Mouse (Mus musculus): Measurements from ENCODE around the gene Rpp30. TPM values are rescaled to one million over a fixed set of nuclear protein-coding genes. Genes with fewer than 3 reads are reported as not detected.

Gene Rpp30
- total and polyA plus RNA-seq, 2 experiments from 2014 or later, result 19.0 to 71.5 TPM

DNA sequence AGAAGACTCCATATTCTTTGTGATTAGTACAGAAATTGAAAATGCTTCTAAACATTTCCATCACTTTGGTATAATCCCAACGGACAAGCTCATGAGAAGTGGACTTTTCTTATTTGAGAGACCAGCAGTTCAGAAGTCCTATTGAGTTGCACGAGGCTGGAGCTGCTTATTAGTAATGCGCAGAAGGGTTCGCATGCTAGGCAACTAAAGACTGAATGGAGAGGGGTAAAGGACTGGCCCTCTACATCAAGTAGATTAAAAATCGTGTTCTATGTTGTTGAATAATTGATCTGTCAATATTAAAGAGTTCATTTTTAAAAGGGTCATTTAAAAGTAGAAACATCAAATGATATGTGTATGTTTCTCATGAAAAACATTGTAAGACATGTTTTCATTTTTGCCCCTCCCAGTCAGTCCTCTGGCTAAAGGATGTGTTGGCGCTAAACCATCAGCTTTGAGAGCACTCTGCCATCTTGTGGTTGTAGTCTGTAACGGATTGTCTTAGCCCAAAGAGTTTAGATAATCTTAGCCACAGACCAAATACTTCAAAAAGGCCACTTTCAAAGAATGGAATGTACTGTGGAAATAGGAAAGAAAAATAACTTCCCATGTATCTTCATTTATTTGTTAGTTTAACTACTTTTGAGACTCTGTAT, 782 bp upstream of the Rpp30 start:
- Histone ChIP-seq H3K4me3 (ENCODE audit: low read depth, low read length) (peak overlapping the region; percentile 79), H3K4me2 (ENCODE audit: low read depth, low read length, poor library complexity, severe bottlenecking) (peak overlapping the region; percentile 79), H3K27me3 (ENCODE audit: insufficient read depth, low read length) (no peaks in the 10 kb centered on the region), H3K9me3 (ENCODE audit: low read length) (no peaks in the 10 kb centered on the region), H3K9ac (replicated peaks; ENCODE audit: low read length, poor library complexity, severe bottlenecking) (no peak overlapping the region), H3K36me3 (ENCODE audit: insufficient read depth, low read length) (peaks cover 7% of the 10 kb centered on the region; the same call in 1 of the 2 replicates), H3K27ac (ENCODE audit: low read depth, low read length) (no peak overlapping the region), H3K4me1 (ENCODE audit: insufficient read depth, low read length) (no peaks in the 10 kb centered on the region)
- peak; percentile 83 for ATAC-seq (ENCODE audit: low FRiP score)
- 39% methylated on average over 7 of the region's 7 CpGs for WGBS
- TF ChIP-seq CTCF (IDR thresholded peaks at IDR 0.05), result peak; percentile 94
- peak; percentile 90 for DNase-seq (ENCODE audit: low spot score)

DNA sequence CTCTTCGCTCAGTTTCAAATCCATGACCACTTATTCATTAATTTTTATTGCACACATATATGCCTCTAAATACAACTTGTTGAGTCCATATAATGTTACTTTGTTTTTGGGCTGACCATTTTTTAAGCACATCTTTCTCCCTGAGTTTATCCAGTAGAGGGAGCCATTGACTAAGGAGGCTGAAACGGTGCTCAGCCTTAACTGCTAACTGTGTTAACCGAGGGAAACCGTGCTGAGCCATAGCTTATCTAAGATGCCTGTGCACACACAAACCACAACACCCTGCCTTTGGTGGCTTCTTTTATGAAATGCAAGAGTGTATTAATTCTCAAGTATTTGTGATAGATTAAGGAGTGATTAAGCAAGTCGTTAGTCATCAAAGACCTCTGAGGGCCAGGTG, 7.3 kb downstream of the Rpp30 start:
- ATAC-seq (ENCODE audit: low FRiP score) (no peak), DNase-seq (ENCODE audit: low spot score) (peak; percentile 45)
- no peak overlapping the region for H3K27ac ChIP-seq (ENCODE audit: low read depth, low read length)
- no peaks in the 10 kb centered on the region for H3K4me1 ChIP-seq (ENCODE audit: insufficient read depth, low read length)
- no peaks in the 10 kb centered on the region for H3K9me3 ChIP-seq (ENCODE audit: low read length)
- H3K4me2 ChIP-seq (ENCODE audit: low read depth, low read length, poor library complexity, severe bottlenecking), result no peak overlapping the region
- TF ChIP-seq CTCF (IDR thresholded peaks at IDR 0.05), result peak; percentile 78
- H3K36me3 ChIP-seq (ENCODE audit: insufficient read depth, low read length), result peaks cover 33% of the 10 kb centered on the region; the same call in 1 of the 2 replicates
- no peaks in the 10 kb centered on the region for H3K27me3 ChIP-seq (ENCODE audit: insufficient read depth, low read length)
- no peak overlapping the region for H3K4me3 ChIP-seq (ENCODE audit: low read depth, low read length)
- no peak overlapping the region for H3K9ac ChIP-seq (replicated peaks; ENCODE audit: low read length, poor library complexity, severe bottlenecking)
- 51% methylated on average over 5 of the region's 5 CpGs for WGBS

DNA sequence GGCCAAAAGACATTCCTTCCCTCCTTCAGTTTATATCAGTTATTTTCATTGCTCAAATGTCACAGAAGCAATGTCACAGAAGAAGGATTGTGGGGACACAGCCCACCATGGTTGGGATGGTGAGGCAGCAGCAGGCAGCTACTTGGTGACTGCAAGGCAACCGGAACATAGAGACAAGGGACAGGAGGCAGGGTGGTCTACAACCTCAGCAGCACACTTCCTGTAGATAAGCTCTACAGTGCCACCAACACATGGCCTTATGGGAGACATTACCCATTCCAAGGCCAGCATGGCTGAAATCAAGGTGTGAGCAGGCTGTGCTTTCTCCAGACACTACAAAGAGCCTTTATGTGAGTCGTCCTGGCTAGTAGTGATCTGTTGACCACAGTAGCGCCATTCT, 13.7 kb downstream of the Rpp30 start:
- ATAC-seq (ENCODE audit: low FRiP score) (no peak), DNase-seq (ENCODE audit: low spot score) (no peak)
- WGBS, result 94% methylated on average over 3 of the region's 3 CpGs
- Histone ChIP-seq H3K9ac (replicated peaks; ENCODE audit: low read length, poor library complexity, severe bottlenecking) (no peak overlapping the region), H3K27me3 (ENCODE audit: insufficient read depth, low read length) (no peaks in the 10 kb centered on the region), H3K4me2 (ENCODE audit: low read depth, low read length, poor library complexity, severe bottlenecking) (no peak overlapping the region), H3K9me3 (ENCODE audit: low read length) (no peaks in the 10 kb centered on the region), H3K36me3 (ENCODE audit: insufficient read depth, low read length) (peaks cover 51% of the 10 kb centered on the region), H3K4me3 (ENCODE audit: low read depth, low read length) (no peak overlapping the region), H3K4me1 (ENCODE audit: insufficient read depth, low read length) (no peaks in the 10 kb centered on the region), H3K27ac (ENCODE audit: low read depth, low read length) (no peak overlapping the region)
- TF ChIP-seq CTCF (IDR thresholded peaks at IDR 0.05), result no peak

DNA sequence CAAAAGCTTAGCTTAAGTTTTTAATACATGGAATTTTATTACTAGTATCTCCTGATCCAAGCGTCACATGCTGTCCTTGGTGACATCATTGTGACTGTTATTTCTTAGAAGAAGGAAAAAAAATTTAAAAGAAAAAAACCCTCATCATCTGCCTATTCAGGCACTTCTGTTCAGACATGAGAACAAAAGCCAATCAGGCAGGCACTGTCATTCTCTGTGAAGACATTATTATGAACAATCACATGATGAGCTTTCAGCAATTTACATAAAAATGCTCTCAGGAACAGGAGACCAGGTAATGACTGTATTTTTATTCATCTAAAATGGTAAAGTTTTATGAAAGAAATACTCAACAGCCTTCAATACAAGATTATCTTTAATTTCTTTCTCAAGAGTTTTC, 14.7 kb downstream of the Rpp30 start:
- no peaks in the 10 kb centered on the region for H3K9me3 ChIP-seq (ENCODE audit: low read length)
- H3K4me1 ChIP-seq (ENCODE audit: insufficient read depth, low read length), result no peaks in the 10 kb centered on the region
- WGBS, result 97% methylated on average over 1 of the region's 1 CpGs
- ATAC-seq (ENCODE audit: low FRiP score) (no peak), DNase-seq (ENCODE audit: low spot score) (no peak)
- H3K4me2 ChIP-seq (ENCODE audit: low read depth, low read length, poor library complexity, severe bottlenecking), result no peak overlapping the region
- H3K36me3 ChIP-seq (ENCODE audit: insufficient read depth, low read length), result peaks cover 49% of the 10 kb centered on the region
- no peaks in the 10 kb centered on the region for H3K27me3 ChIP-seq (ENCODE audit: insufficient read depth, low read length)
- no peak overlapping the region for H3K9ac ChIP-seq (replicated peaks; ENCODE audit: low read length, poor library complexity, severe bottlenecking)
- no peak overlapping the region for H3K4me3 ChIP-seq (ENCODE audit: low read depth, low read length)
- H3K27ac ChIP-seq (ENCODE audit: low read depth, low read length), result no peak overlapping the region
- TF ChIP-seq CTCF (IDR thresholded peaks at IDR 0.05), result no peak

DNA sequence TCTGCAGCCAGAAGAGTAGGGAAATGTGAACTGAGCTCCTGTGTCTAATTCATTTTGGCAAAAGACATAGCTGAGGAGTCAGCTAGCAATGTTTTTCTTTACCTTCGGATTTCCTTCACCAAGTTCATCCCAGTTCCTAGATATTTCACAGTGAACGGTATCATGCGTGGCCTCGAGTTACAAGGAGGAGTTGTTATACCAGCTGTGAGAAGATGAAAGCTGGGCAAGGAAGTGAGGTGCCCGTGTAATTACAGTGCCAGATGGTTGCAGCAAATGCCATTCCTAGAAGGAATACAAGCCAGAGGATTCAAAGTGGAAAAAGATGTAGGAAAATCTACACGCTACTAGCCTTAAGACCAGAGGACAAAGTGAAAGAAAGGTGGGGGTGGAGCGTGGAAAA, 15.4 kb downstream of the Rpp30 start:
- Histone ChIP-seq H3K9ac (replicated peaks; ENCODE audit: low read length, poor library complexity, severe bottlenecking) (no peak overlapping the region), H3K4me3 (ENCODE audit: low read depth, low read length) (no peak overlapping the region), H3K9me3 (ENCODE audit: low read length) (no peaks in the 10 kb centered on the region), H3K4me2 (ENCODE audit: low read depth, low read length, poor library complexity, severe bottlenecking) (no peak overlapping the region), H3K27me3 (ENCODE audit: insufficient read depth, low read length) (no peaks in the 10 kb centered on the region), H3K36me3 (ENCODE audit: insufficient read depth, low read length) (peaks cover 49% of the 10 kb centered on the region), H3K4me1 (ENCODE audit: insufficient read depth, low read length) (no peaks in the 10 kb centered on the region), H3K27ac (ENCODE audit: low read depth, low read length) (no peak overlapping the region)
- WGBS, result 88% methylated on average over 7 of the region's 7 CpGs
- DNase-seq (ENCODE audit: low spot score), result no peak
- no peak for ATAC-seq (ENCODE audit: low FRiP score)
- no peak for TF ChIP-seq CTCF (IDR thresholded peaks at IDR 0.05)

DNA sequence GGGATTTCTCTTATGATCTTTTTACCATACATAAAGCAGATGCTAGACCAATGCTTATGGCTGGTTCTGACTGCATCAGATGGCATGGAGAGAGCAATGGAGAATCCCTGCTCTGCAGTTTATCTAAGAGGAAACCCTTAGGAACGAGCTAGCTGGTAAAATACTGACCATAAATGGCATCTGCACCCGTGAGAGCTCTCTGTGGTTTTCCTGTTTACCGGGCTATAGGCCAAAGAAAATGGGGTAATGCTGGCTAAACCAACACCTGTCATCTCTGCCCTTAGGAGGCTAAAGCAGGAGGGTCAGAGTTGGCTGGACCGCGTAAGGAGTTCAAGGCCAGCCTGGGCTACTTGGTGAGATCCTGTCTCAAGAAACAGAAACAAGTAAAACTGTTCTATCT, 20.4 kb downstream of the Rpp30 start:
- Histone ChIP-seq H3K4me2 (ENCODE audit: low read depth, low read length, poor library complexity, severe bottlenecking) (no peak overlapping the region), H3K4me3 (ENCODE audit: low read depth, low read length) (no peak overlapping the region), H3K27me3 (ENCODE audit: insufficient read depth, low read length) (no peaks in the 10 kb centered on the region), H3K9ac (replicated peaks; ENCODE audit: low read length, poor library complexity, severe bottlenecking) (no peak overlapping the region), H3K4me1 (ENCODE audit: insufficient read depth, low read length) (no peaks in the 10 kb centered on the region), H3K36me3 (ENCODE audit: insufficient read depth, low read length) (peaks cover 29% of the 10 kb centered on the region), H3K27ac (ENCODE audit: low read depth, low read length) (no peak overlapping the region), H3K9me3 (ENCODE audit: low read length) (no peaks in the 10 kb centered on the region)
- ATAC-seq (ENCODE audit: low FRiP score) (no peak), DNase-seq (ENCODE audit: low spot score) (no peak)
- TF ChIP-seq CTCF (IDR thresholded peaks at IDR 0.05), result no peak
- WGBS, result 93% methylated on average over 5 of the region's 5 CpGs

Measured in midbrain, postnatal 0 days (tissue).